Mouse (Mus musculus) midbrain, embryonic 15.5 days (tissue): ENCODE results near the gene Cbx7. TPM values are rescaled to one million over a fixed set of nuclear protein-coding genes. Genes with fewer than 3 reads are reported as not detected.

Experiments used
- ATAC-seq: fragments of 200-750 bp; cut with Nextera tagmentation; replicated peaks from 2 replicates; pipeline ENCODE4 v1.8.0; 2017; ENCODE audit warnings: moderate TSS enrichment
- H3K27ac ChIP-seq: fragments of 300-500 bp; sonication (generic); 2 replicates; pipeline ENCODE4 v1.5.1; 2015; ENCODE audit warnings: mild to moderate bottlenecking, inconsistent platforms
- H3K27me3 ChIP-seq: fragments of 300-500 bp; sonication (generic); replicated peaks from 2 replicates; pipeline ENCODE4 v1.6.1; 2015; ENCODE audit warnings: inconsistent platforms
- H3K36me3 ChIP-seq: fragments of 300-500 bp; sonication (generic); replicated peaks from 2 replicates; pipeline ENCODE4 v1.6.1; 2015; ENCODE audit warnings: inconsistent platforms
- H3K4me1 ChIP-seq: fragments of 300-500 bp; sonication (generic); 2 replicates; pipeline ENCODE4 v1.6.1; 2015; ENCODE audit warnings: inconsistent platforms
- H3K4me2 ChIP-seq: fragments of 300-500 bp; sonication (generic); 2 replicates; pipeline ENCODE4 v1.6.1; 2015; ENCODE audit warnings: inconsistent platforms, mild to moderate bottlenecking, moderate library complexity
- H3K4me3 ChIP-seq: fragments of 300-500 bp; sonication (generic); 2 replicates; pipeline ENCODE4 v1.5.1; 2015; ENCODE audit warnings: mild to moderate bottlenecking, inconsistent platforms
- H3K9ac ChIP-seq: fragments of 300-500 bp; sonication (generic); 2 replicates; pipeline ENCODE4 v1.6.1; 2015; ENCODE audit warnings: mild to moderate bottlenecking, inconsistent platforms
- H3K9me3 ChIP-seq: fragments of 300-500 bp; sonication (generic); 2 replicates; pipeline ENCODE4 v1.6.1; 2016; ENCODE audit warnings: inconsistent platforms
- WGBS: fragments of 180-500 bp; shearing (Covaris S2); methylation state at CpG from one replicate; pipeline ENCODE4 v1.1.7; 2015; ENCODE audit warnings: mixed read lengths; 5-methylcytosine and 5-hydroxymethylcytosine counted together
- polyA plus RNA-seq: library from polyadenylated mRNA; unstranded; fragments of >200 nt; fragmentation: Nextera tagmentation; extraction: Ambion mirVana; gene quantifications from 2 replicates; pipeline ENCODE4 v1.2.1, GENCODE M21; 2015

Cbx7 gene
- polyA plus RNA-seq, 1 experiment from 2014 or later: 5.8 TPM

DNA sequence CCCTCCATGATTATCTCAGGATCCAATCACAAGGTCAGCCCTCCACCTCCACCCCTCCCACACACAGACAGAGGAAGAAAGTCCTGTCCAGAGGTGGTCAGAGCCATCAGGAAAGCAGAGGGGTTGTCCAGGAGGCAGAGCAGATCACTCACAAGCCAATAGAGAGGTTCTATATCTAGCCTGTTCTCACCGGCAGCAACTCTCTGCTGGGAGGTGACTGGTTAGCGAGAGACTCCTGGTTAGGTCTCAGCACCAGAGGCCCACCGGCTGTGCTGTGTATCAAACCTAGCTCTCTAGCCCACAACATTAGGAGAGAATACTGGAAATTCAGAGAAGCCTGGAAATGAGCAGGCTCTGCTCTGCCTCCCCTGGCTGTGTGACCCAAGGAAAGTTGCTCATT lies 41.2 kb downstream of the Cbx7 start:
- Histone ChIP-seq H3K27me3 (peaks cover 7% of the 10 kb centered on the region; the same call in 1 of the 2 replicates), H3K4me3 (no peak overlapping the region), H3K27ac (no peak overlapping the region), H3K4me2 (no peak overlapping the region), H3K4me1 (peaks cover 38% of the 10 kb centered on the region), H3K9ac (no peak overlapping the region), H3K36me3 (no peaks in the 10 kb centered on the region), H3K9me3 (no peaks in the 10 kb centered on the region)
- WGBS: 87% methylated on average over 3 of the region's 3 CpGs
- ATAC-seq: no peak

- Histone ChIP-seq H3K4me2 (no peak overlapping the region), H3K9ac (no peak overlapping the region)
- 74% methylated on average over 2 of the region's 2 CpGs for WGBS
Measured at GRCm38 (mm10) chr15:79928736-79929135, 42.2 kb downstream of the Cbx7 start.

DNA sequence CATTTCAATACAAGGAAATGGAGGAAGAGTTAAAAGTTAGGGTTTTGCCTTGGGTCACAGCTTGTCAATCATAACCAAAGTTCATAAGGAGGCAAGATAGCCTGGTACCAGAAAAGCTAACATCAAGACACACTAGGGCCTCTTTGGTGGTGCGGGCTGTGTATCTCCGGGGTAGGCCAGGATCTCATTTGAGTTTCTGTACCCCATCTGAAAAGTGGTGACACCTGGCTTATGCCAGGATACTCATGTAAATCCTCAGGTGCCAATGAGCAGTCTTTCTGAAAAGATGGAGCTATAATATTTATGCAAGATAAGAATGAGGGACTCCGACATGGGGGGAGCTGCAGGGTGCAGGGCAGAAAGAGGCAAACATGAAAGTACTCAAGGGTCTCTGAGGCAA lies 42.6 kb downstream of the Cbx7 start:
- peak overlapping the region; percentile 86 for H3K4me2 ChIP-seq
- no peaks in the 10 kb centered on the region for H3K9me3 ChIP-seq
- H3K4me3 ChIP-seq: peak overlapping the region; percentile 58
- H3K36me3 ChIP-seq: no peaks in the 10 kb centered on the region
- peaks cover 4% of the 10 kb centered on the region; the same call in 1 of the 2 replicates for H3K27me3 ChIP-seq
- H3K27ac ChIP-seq: peak overlapping the region; percentile 57; the same call in 1 of the 2 replicates
- peaks cover 25% of the 10 kb centered on the region for H3K4me1 ChIP-seq
- no peak for ATAC-seq
- 93% methylated on average over 3 of the region's 3 CpGs for WGBS
- peak overlapping the region; percentile 53 for H3K9ac ChIP-seq

More at GRCm38 (mm10) chr15:79928736-79929135, 42.2 kb downstream of the Cbx7 start:
- Histone ChIP-seq H3K4me1 (peaks cover 29% of the 10 kb centered on the region), H3K27ac (no peak overlapping the region), H3K4me3 (no peak overlapping the region), H3K9me3 (no peaks in the 10 kb centered on the region), H3K36me3 (no peaks in the 10 kb centered on the region), H3K27me3 (peaks cover 7% of the 10 kb centered on the region; the same call in 1 of the 2 replicates)
- no peak for ATAC-seq

GRCm38 (mm10) chr15:79927637-79928122 lies 43.2 kb downstream of the Cbx7 start:
- no peaks in the 10 kb centered on the region for H3K27me3 ChIP-seq
- no peaks in the 10 kb centered on the region for H3K36me3 ChIP-seq
- WGBS: under 1% methylated on average over 29 of the region's 29 CpGs
- H3K9ac ChIP-seq: peak overlapping the region; percentile 53
- H3K4me2 ChIP-seq: peak overlapping the region; percentile 86
- H3K27ac ChIP-seq: peak overlapping the region; percentile 57
- peak; percentile 86 for ATAC-seq
- no peaks in the 10 kb centered on the region for H3K9me3 ChIP-seq
- H3K4me3 ChIP-seq: peak overlapping the region; percentile 58
- H3K4me1 ChIP-seq: peaks cover 19% of the 10 kb centered on the region

GRCm38 (mm10) chr15:79926856-79927416 lies 44.0 kb downstream of the Cbx7 start:
- 79% methylated on average over 11 of the region's 11 CpGs for WGBS
- H3K27me3 ChIP-seq: no peaks in the 10 kb centered on the region
- peak overlapping the region; percentile 58 for H3K4me3 ChIP-seq
- H3K9ac ChIP-seq: 0 out of 2 replicates have a peak overlapping the region, but pooled peaks have one; percentile 53
- H3K4me2 ChIP-seq: peak overlapping the region; percentile 86
- no peaks in the 10 kb centered on the region for H3K36me3 ChIP-seq
- H3K9me3 ChIP-seq: no peaks in the 10 kb centered on the region
- no peak for ATAC-seq
- peaks cover 17% of the 10 kb centered on the region for H3K4me1 ChIP-seq
- peak overlapping the region; percentile 57 for H3K27ac ChIP-seq

- no peak overlapping the region for H3K27ac ChIP-seq
- no peak for ATAC-seq
Measured at GRCm38 (mm10) chr15:79919787-79920186, 51.1 kb downstream of the Cbx7 start.

DNA sequence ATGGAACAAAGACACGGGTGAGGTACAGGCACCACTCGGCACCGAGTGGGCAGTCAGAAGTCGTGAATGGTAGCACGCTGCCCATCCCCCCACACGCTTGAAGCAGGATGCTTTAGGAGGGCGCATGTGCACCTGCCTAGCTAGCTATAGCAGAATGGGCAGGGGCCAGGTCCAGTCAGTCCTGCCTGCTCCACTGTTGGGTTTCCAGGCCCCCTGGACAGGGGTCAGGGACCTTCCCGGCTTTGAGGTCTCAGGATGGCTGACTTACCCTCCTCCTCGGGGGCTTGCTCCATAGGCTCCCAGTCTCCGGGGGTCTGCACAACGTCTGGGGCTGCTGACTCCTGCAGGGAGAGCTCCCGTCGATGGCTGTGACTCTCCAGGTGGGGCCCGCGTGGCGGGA lies 52.4 kb downstream of the Cbx7 start:
- WGBS: 92% methylated on average over 16 of the region's 16 CpGs
- Histone ChIP-seq H3K9ac (no peak overlapping the region), H3K36me3 (0 out of 2 replicates have a peak, but pooled peaks cover 2% of the 10 kb centered on the region), H3K4me2 (no peak overlapping the region), H3K4me3 (no peak overlapping the region), H3K9me3 (no peaks in the 10 kb centered on the region), H3K27me3 (no peaks in the 10 kb centered on the region), H3K27ac (no peak overlapping the region), H3K4me1 (no peaks in the 10 kb centered on the region)
- ATAC-seq: no peak

More at GRCm38 (mm10) chr15:79919787-79920186, 51.1 kb downstream of the Cbx7 start:
- no peak overlapping the region for H3K4me3 ChIP-seq
- H3K4me2 ChIP-seq: no peak overlapping the region
- no peaks in the 10 kb centered on the region for H3K9me3 ChIP-seq
- 70% methylated on average over 2 of the region's 2 CpGs for WGBS
- no peak overlapping the region for H3K9ac ChIP-seq
- 0 out of 2 replicates have a peak, but pooled peaks cover 2% of the 10 kb centered on the region for H3K36me3 ChIP-seq
- H3K4me1 ChIP-seq: no peaks in the 10 kb centered on the region
- H3K27me3 ChIP-seq: no peaks in the 10 kb centered on the region

DNA sequence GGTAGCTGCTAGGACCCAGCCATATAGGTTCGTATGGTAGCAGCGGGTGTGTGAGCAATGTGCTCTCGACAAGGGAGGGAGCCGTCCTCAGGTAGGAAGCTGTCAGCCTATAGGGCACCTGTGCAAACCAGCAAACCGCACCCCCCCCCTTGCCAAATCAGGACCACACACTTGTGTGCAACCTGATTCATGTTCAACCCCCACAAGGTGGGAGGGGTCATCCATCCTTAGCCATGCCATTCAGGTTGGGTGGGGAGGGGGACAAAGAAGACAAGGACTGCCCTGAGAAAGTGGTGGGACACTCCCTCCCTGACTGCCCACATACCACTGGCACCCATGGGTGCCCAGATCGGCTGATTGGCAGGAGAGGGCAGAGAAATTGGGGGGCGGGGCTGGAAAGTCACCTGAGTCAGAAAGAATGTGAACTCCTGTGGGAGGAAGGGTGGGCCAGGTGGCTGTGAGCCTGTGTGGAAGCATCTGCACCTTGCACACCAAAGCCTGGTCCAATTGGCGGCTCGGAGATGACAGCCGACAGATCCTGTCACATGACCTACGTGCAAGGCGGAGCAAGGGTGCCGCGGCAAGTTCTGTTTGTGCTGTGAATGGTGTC lies 53.7 kb downstream of the Cbx7 start:
- H3K9me3 ChIP-seq: no peaks in the 10 kb centered on the region
- H3K27ac ChIP-seq: no peak overlapping the region
- no peak overlapping the region for H3K4me3 ChIP-seq
- ATAC-seq: no peak
- no peak overlapping the region for H3K9ac ChIP-seq
- H3K4me1 ChIP-seq: no peaks in the 10 kb centered on the region
- H3K27me3 ChIP-seq: no peaks in the 10 kb centered on the region
- 0 out of 2 replicates have a peak, but pooled peaks cover 2% of the 10 kb centered on the region for H3K36me3 ChIP-seq
- WGBS: 96% methylated on average over 14 of the region's 14 CpGs
- H3K4me2 ChIP-seq: no peak overlapping the region

- Histone ChIP-seq H3K36me3 (0 out of 2 replicates have a peak, but pooled peaks cover 2% of the 10 kb centered on the region), H3K27me3 (no peaks in the 10 kb centered on the region), H3K4me2 (no peak overlapping the region), H3K27ac (no peak overlapping the region), H3K9me3 (no peaks in the 10 kb centered on the region), H3K4me1 (no peaks in the 10 kb centered on the region), H3K9ac (no peak overlapping the region), H3K4me3 (no peak overlapping the region)
- no peak for ATAC-seq
- 80% methylated on average over 5 of the region's 5 CpGs for WGBS
Measured at GRCm38 (mm10) chr15:79916150-79916549, 54.8 kb downstream of the Cbx7 start.

GRCm38 (mm10) chr15:79914357-79914756 lies 56.6 kb downstream of the Cbx7 start:
- ATAC-seq: no peak
- H3K4me3 ChIP-seq: no peak overlapping the region
- 0 out of 2 replicates have a peak, but pooled peaks cover 2% of the 10 kb centered on the region for H3K36me3 ChIP-seq
- H3K27ac ChIP-seq: no peak overlapping the region
- H3K27me3 ChIP-seq: no peaks in the 10 kb centered on the region
- H3K9me3 ChIP-seq: no peaks in the 10 kb centered on the region
- WGBS: 83% methylated on average over 3 of the region's 3 CpGs
- no peaks in the 10 kb centered on the region for H3K4me1 ChIP-seq
- no peak overlapping the region for H3K9ac ChIP-seq
- H3K4me2 ChIP-seq: no peak overlapping the region

DNA sequence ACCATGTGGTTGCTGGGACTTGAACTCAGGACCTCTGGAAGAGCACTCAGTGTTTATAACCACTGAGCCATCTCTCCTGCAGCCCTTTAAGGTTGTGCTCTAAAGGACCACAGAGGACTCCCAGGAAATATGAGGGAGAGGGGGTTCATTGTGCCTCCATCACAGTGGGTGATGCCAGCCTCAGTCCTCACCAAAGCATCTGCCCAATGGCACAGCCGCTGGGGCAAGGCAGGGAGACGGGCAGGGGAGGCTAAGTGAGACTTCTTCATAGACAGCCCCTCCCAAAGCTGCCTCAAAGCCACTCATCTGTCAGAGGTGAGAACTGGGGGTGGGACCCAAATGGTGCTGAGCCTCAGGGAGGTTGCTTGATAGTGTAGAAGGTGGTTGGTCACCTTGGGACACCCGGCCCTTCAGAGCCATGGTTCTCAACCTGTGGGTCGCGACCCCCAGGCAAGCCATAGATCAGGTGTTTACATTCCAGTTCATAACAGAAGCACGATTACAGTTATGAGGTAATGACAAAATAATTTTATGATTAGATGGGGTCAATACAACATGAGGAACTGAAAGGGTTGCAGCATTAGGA lies 57.1 kb downstream of the Cbx7 start:
- WGBS: 87% methylated on average over 6 of the region's 6 CpGs
- Histone ChIP-seq H3K27ac (no peak overlapping the region), H3K9me3 (no peaks in the 10 kb centered on the region), H3K36me3 (0 out of 2 replicates have a peak, but pooled peaks cover 2% of the 10 kb centered on the region), H3K9ac (no peak overlapping the region), H3K4me2 (no peak overlapping the region), H3K27me3 (no peaks in the 10 kb centered on the region), H3K4me3 (no peak overlapping the region), H3K4me1 (no peaks in the 10 kb centered on the region)
- no peak for ATAC-seq

GRCm38 (mm10) chr15:79911339-79911738 lies 59.6 kb downstream of the Cbx7 start:
- no peak overlapping the region for H3K4me2 ChIP-seq
- no peaks in the 10 kb centered on the region for H3K27me3 ChIP-seq
- no peak overlapping the region for H3K27ac ChIP-seq
- no peak overlapping the region for H3K9ac ChIP-seq
- H3K36me3 ChIP-seq: no peaks in the 10 kb centered on the region
- no peaks in the 10 kb centered on the region for H3K4me1 ChIP-seq
- H3K9me3 ChIP-seq: no peaks in the 10 kb centered on the region
- no peak overlapping the region for H3K4me3 ChIP-seq
- no peak for ATAC-seq
- WGBS: 84% methylated on average over 8 of the region's 8 CpGs
